Mouse (Mus musculus) hindbrain, embryonic 10.5 days (tissue): Measurements from ENCODE around the gene Capn15. TPM values are rescaled to one million over a fixed set of nuclear protein-coding genes. Genes with fewer than 3 reads are reported as not detected.

Source experiments
- DNase-seq: peaks from one replicate; pipeline ENCODE4 v3.0.0-alpha.2; 2017; ENCODE audit warnings: low spot score
- H3K27ac ChIP-seq: fragments of 300-500 bp; sonication (generic); 2 replicates; pipeline ENCODE4 v1.5.1; 2016; ENCODE audit warnings: mild to moderate bottlenecking, moderate library complexity
- H3K27me3 ChIP-seq: fragments of 300-500 bp; sonication (generic); 2 replicates; pipeline ENCODE4 v1.6.1; 2016; ENCODE audit warnings: mild to moderate bottlenecking; ENCODE audit not compliant: poor library complexity, insufficient read depth, severe bottlenecking
- H3K36me3 ChIP-seq: fragments of 300-500 bp; sonication (generic); 2 replicates; pipeline ENCODE4 v1.6.1; 2016; ENCODE audit warnings: mild to moderate bottlenecking, moderate library complexity
- H3K4me1 ChIP-seq: fragments of 300-500 bp; sonication (generic); replicated peaks from 2 replicates; pipeline ENCODE4 v1.6.1; 2016; ENCODE audit warnings: mild to moderate bottlenecking
- H3K4me3 ChIP-seq: fragments of 300-500 bp; sonication (generic); 2 replicates; pipeline ENCODE4 v1.5.1; 2016; ENCODE audit warnings: mild to moderate bottlenecking, moderate library complexity
- H3K9me3 ChIP-seq: fragments of 300-500 bp; sonication (generic); 2 replicates; pipeline ENCODE4 v1.6.1; 2016; ENCODE audit warnings: mild to moderate bottlenecking, moderate library complexity
- WGBS: fragments of 180-500 bp; shearing (Covaris S2); methylation state at CpG from one replicate; pipeline ENCODE4 v1.1.7; 2016; 5-methylcytosine and 5-hydroxymethylcytosine counted together
- polyA plus RNA-seq: library from polyadenylated mRNA; unstranded; fragments of >200 nt; fragmentation: Nextera tagmentation; extraction: Ambion mirVana; gene quantifications from 2 replicates; pipeline ENCODE4 v1.2.1, GENCODE M21; 2016

Capn15 gene
- polyA plus RNA-seq, 1 experiment from 2014 or later = 35.0 TPM

DNA sequence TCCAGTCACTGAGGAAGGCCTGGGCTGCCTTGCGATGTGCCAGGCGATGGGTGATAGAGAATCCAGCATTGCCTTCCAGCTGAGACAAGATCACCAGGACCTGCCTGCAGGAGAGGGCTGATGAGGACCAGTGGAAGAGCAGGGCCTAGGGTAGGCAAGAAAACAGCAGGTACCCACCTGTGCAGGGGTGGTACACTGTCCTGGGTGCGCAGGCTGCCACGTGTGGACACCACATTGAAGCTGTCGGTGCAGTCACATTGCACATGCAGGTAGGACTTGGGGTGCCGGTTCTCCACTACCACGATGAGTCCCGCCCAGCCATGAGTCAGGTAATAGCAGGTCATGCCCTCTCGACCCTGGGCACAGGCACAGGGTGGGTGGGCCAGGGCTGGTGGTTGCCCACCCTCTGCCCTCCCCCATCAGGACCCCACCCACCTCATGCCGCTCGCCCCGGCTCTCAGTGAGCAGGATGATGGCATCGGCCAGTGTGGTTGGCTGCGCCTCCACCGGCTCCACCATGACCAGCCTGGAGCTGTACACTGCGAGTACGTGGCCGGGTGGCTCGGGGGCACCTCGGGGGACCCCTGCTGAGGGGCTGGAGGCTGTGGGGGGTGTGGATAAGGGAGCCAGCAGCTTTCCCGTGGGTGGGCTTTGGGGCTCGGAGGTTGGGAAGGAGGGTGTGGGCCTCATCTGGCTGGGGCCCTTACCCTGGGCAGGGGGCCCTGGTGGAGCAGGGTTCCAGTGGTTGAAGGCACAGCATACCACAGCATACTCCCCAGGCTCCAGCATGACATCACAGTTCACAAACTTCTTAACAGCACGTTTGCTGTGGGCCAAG lies 25.7 kb downstream of the Capn15 start:
- Histone ChIP-seq H3K36me3 (peaks cover 79% of the 10 kb centered on the region), H3K4me1 (peaks cover 8% of the 10 kb centered on the region; the same call in 1 of the 2 replicates), H3K4me3 (no peak overlapping the region), H3K27ac (no peak overlapping the region), H3K27me3 (peaks cover 5% of the 10 kb centered on the region), H3K9me3 (no peaks in the 10 kb centered on the region)
- WGBS = 92% methylated on average over 23 of the region's 23 CpGs
- no peak for DNase-seq

DNA sequence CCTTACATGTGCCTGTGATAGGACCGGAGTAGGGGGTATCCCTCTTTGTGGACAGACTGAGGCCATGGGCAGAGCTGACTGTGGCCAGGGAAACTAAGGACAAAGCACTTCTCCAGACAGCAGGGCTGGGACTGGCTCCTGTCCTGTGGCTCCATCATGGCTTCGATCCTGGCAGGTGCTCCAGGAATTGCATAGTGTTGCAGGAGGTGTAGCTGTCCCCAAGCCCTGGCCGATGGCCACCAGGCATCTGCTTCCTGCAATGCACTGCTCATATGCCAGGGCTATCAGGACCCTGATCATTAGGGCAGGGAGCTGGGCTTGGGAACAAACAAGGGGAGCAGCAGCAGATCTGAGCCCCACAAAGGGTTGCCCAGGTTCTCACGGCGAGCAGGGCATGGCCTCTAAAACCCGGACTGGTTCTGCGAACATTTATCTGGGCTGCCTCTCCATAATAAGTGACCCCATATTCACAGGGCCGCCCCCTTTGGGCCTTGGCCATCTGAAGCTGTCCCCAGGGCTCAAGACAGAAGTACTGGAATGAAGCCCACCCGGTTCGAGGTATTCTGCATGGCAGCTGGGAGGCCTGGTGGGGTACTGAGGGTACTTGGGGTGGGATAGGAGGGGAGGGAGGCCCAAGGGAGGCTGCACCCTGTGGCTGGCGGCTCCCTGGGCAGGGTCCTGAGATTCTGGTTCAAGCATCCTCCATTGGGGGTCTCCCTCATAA lies 26.7 kb downstream of the Capn15 start:
- 93% methylated on average over 11 of the region's 11 CpGs for WGBS
- peaks cover 14% of the 10 kb centered on the region for H3K27me3 ChIP-seq
- no peaks in the 10 kb centered on the region for H3K9me3 ChIP-seq
- no peak overlapping the region for H3K4me3 ChIP-seq
- H3K4me1 ChIP-seq = peaks cover 8% of the 10 kb centered on the region; the same call in 1 of the 2 replicates
- H3K36me3 ChIP-seq = peaks cover 70% of the 10 kb centered on the region
- DNase-seq = no peak
- H3K27ac ChIP-seq = no peak overlapping the region

GRCm38 (mm10) chr17:25957586-25958051 lies 28.0 kb downstream of the Capn15 start:
- H3K27me3 ChIP-seq = peaks cover 28% of the 10 kb centered on the region
- no peak overlapping the region for H3K4me3 ChIP-seq
- peaks cover 8% of the 10 kb centered on the region; the same call in 1 of the 2 replicates for H3K4me1 ChIP-seq
- no peak for DNase-seq
- no peaks in the 10 kb centered on the region for H3K9me3 ChIP-seq
- 77% methylated on average over 14 of the region's 14 CpGs for WGBS
- no peak overlapping the region for H3K27ac ChIP-seq
- H3K36me3 ChIP-seq = peaks cover 57% of the 10 kb centered on the region

DNA sequence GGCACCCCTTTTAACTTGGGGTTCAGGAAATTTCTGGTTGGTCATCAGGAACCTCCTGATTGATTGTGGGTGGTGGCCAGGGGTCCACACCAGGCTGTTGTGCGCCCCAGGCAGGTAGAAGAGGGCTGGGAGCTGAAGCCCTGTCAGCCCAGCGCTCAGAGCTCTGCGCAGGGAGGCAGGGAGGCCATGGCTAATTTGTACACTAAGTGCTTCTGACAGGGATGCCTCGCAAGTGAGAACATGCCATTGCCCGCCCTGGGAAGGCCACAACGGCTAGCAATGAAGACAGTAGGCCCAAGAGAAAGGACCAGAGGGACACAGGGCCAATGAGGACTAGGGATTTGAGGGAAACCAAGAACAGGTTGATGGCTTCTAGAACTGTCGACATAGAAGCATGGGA lies 29.0 kb downstream of the Capn15 start:
- Histone ChIP-seq H3K27ac (peak overlapping the region; percentile 12; the same call in 1 of the 2 replicates), H3K9me3 (no peaks in the 10 kb centered on the region)

GRCm38 (mm10) chr17:25956201-25956600 lies 29.4 kb downstream of the Capn15 start:
- no peaks in the 10 kb centered on the region for H3K9me3 ChIP-seq
- 73% methylated on average over 7 of the region's 7 CpGs for WGBS
- peaks cover 43% of the 10 kb centered on the region for H3K36me3 ChIP-seq
- H3K27me3 ChIP-seq = peaks cover 42% of the 10 kb centered on the region
- no peak overlapping the region for H3K4me3 ChIP-seq
- peaks cover 20% of the 10 kb centered on the region for H3K4me1 ChIP-seq
- no peak for DNase-seq
- H3K27ac ChIP-seq = 0 out of 2 replicates have a peak overlapping the region, but pooled peaks have one; percentile 12

More for the DNA sequence above, 29.0 kb downstream of the Capn15 start:
- DNase-seq = no peak
- Histone ChIP-seq H3K4me1 (peaks cover 16% of the 10 kb centered on the region), H3K27me3 (peaks cover 37% of the 10 kb centered on the region), H3K36me3 (peaks cover 47% of the 10 kb centered on the region), H3K4me3 (no peak overlapping the region)
- WGBS = 80% methylated on average over 7 of the region's 7 CpGs

- Histone ChIP-seq H3K27me3 (peaks cover 46% of the 10 kb centered on the region), H3K27ac (no peak overlapping the region), H3K9me3 (no peaks in the 10 kb centered on the region), H3K4me3 (no peak overlapping the region), H3K36me3 (peaks cover 38% of the 10 kb centered on the region), H3K4me1 (peaks cover 25% of the 10 kb centered on the region)
- DNase-seq = no peak
- 73% methylated on average over 3 of the region's 3 CpGs for WGBS
Measured at GRCm38 (mm10) chr17:25955736-25956135, 29.9 kb downstream of the Capn15 start.

- Histone ChIP-seq H3K27me3 (peaks cover 57% of the 10 kb centered on the region), H3K9me3 (no peaks in the 10 kb centered on the region), H3K36me3 (peaks cover 28% of the 10 kb centered on the region), H3K4me1 (peaks cover 27% of the 10 kb centered on the region), H3K27ac (no peak overlapping the region), H3K4me3 (no peak overlapping the region)
- DNase-seq = no peak
- WGBS = 82% methylated on average over 1 of the region's 2 CpGs
Measured at GRCm38 (mm10) chr17:25954671-25955070, 30.9 kb downstream of the Capn15 start.

- Histone ChIP-seq H3K9me3 (no peaks in the 10 kb centered on the region), H3K27ac (no peak overlapping the region), H3K4me1 (peaks cover 27% of the 10 kb centered on the region), H3K36me3 (peaks cover 13% of the 10 kb centered on the region), H3K27me3 (peaks cover 59% of the 10 kb centered on the region), H3K4me3 (no peak overlapping the region)
- 81% methylated on average over 5 of the region's 5 CpGs for WGBS
- DNase-seq = no peak
Measured at GRCm38 (mm10) chr17:25953161-25953560, 32.4 kb downstream of the Capn15 start.

DNA sequence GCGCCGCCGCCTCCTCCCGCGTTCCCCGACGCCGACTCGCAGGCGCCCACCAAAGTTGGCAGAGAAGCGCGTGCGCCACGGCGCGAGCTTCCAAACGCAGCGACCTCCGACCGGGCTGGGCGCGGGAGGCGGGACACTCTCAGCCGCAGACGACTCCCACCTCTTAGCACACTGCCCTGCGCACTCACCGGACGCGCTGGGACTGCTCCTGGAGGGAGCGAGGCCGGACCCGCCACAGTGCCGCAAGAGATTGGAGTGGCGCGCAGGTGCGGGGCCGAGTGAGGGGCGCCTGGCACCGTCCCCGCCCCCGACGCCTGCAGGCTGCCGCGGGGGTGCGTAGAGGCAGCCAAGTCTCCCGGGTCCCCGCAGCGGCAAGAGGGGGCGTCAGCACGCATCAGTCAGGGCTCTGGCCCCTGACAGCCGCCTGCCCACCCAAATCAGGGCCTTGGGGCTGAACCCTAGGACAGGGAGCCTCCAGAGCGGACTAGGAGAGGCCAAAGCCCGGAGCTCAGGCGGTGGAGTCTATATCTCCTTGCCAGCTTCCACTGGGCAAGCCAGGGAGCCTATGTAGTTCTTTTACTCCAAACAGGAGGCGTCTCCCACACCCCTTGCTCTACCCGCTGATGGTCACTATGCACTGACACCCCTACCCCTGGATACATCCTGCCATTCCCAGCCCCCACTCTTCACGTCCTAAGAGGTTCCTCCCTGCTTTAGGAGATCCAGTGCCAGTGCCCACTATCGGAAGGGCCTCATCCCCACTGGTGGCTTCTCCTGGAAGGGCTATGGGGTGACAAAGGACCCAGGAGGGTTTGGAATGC lies 33.6 kb downstream of the Capn15 start, which contains the start of gene A930017K11Rik:
TSS of gene A930017K11Rik (minus strand) at position 763 of the 821 bp plus-strand sequence.
- Histone ChIP-seq H3K4me3 (peak within 1 kb of the TSS; percentile 55), H3K27ac (peak within 1 kb of the TSS; percentile 45; the same call in 1 of the 2 replicates), H3K4me1 (peaks cover 25% of the 10 kb centered on the region), H3K27me3 (peaks cover 59% of the 10 kb centered on the region), H3K9me3 (no peaks in the 10 kb centered on the region), H3K36me3 (peaks cover 1% of the 10 kb centered on the region; the same call in 1 of the 2 replicates)
- peak; percentile 31 for DNase-seq
- 2% methylated on average over 58 of the region's 58 CpGs for WGBS

- peaks cover 26% of the 10 kb centered on the region for H3K4me1 ChIP-seq
- WGBS = 1% methylated on average over 33 of the region's 33 CpGs
- no peaks in the 10 kb centered on the region for H3K9me3 ChIP-seq
- H3K27me3 ChIP-seq = peaks cover 59% of the 10 kb centered on the region
- no peaks in the 10 kb centered on the region for H3K36me3 ChIP-seq
- H3K4me3 ChIP-seq = peak overlapping the region; percentile 55
- H3K27ac ChIP-seq = no peak overlapping the region; the same call in 1 of the 2 replicates
- DNase-seq = no peak
Measured at GRCm38 (mm10) chr17:25951225-25951802, 34.3 kb downstream of the Capn15 start.

DNA sequence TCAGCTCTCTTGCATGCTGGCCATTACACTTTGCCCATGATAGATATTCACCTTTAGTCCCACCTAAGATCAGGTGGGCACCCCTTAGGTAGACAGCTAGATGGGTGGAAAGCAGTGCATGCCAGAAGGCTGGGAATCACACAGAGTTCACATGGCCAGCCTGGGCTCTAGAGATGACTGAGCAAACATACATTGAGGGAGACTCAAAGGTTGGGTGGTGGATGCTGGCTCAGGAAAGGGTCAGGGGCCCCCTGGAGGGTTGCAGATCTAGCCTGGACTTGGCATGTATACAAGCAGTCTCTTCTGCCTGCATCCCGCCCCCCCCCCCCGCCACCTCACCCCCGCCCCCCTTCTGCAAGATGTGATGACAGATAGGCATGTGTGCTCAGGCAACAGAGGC lies 34.9 kb downstream of the Capn15 start:
- Histone ChIP-seq H3K27me3 (peaks cover 59% of the 10 kb centered on the region), H3K27ac (no peak overlapping the region), H3K9me3 (no peaks in the 10 kb centered on the region), H3K36me3 (no peaks in the 10 kb centered on the region), H3K4me1 (peaks cover 31% of the 10 kb centered on the region), H3K4me3 (peak overlapping the region; percentile 55)
- WGBS = 0% methylated on average over 3 of the region's 3 CpGs
- no peak for DNase-seq

DNA sequence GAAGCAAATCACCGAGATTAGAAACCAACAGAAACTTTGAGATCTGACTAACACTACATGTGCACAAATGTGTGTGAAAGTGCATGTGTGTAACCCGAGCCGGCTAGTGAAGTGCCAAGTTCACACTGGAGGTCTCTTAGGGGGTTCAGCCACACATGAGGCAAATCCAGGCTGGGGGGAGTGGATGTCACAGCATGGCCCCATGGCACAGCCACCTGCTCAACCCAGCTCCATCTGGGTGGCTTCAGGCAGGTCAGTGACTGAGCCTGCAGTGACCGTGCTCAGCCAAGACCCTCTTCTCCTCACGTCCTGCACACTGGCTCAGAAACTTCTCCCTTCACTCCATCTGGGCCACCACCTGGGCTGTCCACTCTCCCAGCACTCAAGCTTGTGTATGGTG lies 35.6 kb downstream of the Capn15 start:
- WGBS = 80% methylated on average over 5 of the region's 5 CpGs
- Histone ChIP-seq H3K36me3 (no peaks in the 10 kb centered on the region), H3K4me3 (no peak overlapping the region), H3K4me1 (peaks cover 38% of the 10 kb centered on the region), H3K27ac (no peak overlapping the region), H3K27me3 (peaks cover 55% of the 10 kb centered on the region), H3K9me3 (no peaks in the 10 kb centered on the region)
- DNase-seq = no peak
